Mouse (Mus musculus) C2C12 (cell line): ENCODE results near the gene Lhpp.

Source experiments
- CEBPB ChIP-seq: IDR thresholded peaks from one replicate; pipeline ENCODE4 v1.6.1; 2011; ENCODE audit warnings: low read depth, mild to moderate bottlenecking, control low read depth, moderate library complexity
- CTCF ChIP-seq: IDR thresholded peaks from one replicate; pipeline ENCODE4 v1.5.1; 2011; ENCODE audit not compliant: control insufficient read depth, insufficient read depth, insufficient read length
- FOSL1 ChIP-seq: IDR thresholded peaks from one replicate; pipeline ENCODE4 v1.8.0; 2011; ENCODE audit warnings: mild to moderate bottlenecking, low read length; ENCODE audit not compliant: poor library complexity, insufficient read depth, severe bottlenecking
- MAX ChIP-seq: IDR thresholded peaks from one replicate; pipeline ENCODE4 v1.6.1; 2011; ENCODE audit warnings: mild to moderate bottlenecking, control low read depth
- MYOD1 ChIP-seq: IDR thresholded peaks from one replicate; pipeline ENCODE4 v1.6.1; 2011; ENCODE audit warnings: low read depth; ENCODE audit not compliant: control insufficient read depth, insufficient read length
- MYOG ChIP-seq: IDR thresholded peaks from one replicate; pipeline ENCODE4 v1.6.1; 2011; ENCODE audit not compliant: control insufficient read depth, insufficient read length; ENCODE audit errors: extremely low read depth
- USF1 ChIP-seq: IDR thresholded peaks from one replicate; pipeline ENCODE4 v1.6.1; 2011; ENCODE audit warnings: low read depth, mild to moderate bottlenecking, control low read depth, moderate library complexity

DNA sequence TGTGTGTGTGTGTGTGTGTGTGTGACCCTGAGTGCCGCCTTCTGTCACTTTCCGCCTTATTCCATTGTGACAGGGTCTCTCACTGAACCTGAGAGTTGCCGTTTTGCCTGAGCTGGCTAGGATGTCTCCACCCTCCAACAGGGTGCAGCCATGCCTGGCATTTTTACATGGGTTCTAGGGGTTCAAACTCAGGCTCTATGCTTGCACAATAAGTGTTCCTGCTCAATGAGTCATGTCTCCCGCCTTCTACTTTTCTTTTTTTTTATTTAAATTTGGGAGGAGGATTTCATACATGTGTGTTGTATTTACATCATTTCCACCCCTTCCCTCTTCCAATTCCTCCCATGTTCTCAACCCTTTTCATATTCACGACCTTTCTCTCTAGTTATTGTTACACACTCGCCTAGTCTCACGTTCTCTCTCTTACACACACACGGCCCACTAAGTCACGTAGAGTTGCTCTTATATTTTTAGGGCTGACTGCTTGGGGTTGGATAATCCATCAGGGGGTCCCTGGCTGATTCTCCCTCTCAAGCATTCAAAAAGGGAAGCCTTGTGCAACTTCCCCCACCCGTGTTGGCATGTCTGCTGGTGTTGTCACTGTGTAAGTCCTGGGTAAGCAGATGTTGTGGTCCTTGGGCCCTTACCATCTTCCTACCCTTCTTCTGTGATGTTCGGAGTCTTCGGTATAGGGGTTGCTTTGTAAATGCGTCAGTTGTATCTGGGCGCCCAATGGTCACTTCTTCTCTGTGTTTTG, 80.5 kb downstream of the Lhpp start:
- TF ChIP-seq CTCF (no peak), MAX (no peak), USF1 (no peak), CEBPB (peak; percentile 59), MYOG (no peak), MYOD1 (no peak), FOSL1 (no peak)
